Mouse (Mus musculus): ENCODE results near the gene Zfp689. TPM values are rescaled to one million over a fixed set of nuclear protein-coding genes. Genes with fewer than 3 reads are reported as not detected.

Zfp689 gene
- polyA plus RNA-seq, 1 experiment from 2014 or later, result 2.1 TPM

DNA sequence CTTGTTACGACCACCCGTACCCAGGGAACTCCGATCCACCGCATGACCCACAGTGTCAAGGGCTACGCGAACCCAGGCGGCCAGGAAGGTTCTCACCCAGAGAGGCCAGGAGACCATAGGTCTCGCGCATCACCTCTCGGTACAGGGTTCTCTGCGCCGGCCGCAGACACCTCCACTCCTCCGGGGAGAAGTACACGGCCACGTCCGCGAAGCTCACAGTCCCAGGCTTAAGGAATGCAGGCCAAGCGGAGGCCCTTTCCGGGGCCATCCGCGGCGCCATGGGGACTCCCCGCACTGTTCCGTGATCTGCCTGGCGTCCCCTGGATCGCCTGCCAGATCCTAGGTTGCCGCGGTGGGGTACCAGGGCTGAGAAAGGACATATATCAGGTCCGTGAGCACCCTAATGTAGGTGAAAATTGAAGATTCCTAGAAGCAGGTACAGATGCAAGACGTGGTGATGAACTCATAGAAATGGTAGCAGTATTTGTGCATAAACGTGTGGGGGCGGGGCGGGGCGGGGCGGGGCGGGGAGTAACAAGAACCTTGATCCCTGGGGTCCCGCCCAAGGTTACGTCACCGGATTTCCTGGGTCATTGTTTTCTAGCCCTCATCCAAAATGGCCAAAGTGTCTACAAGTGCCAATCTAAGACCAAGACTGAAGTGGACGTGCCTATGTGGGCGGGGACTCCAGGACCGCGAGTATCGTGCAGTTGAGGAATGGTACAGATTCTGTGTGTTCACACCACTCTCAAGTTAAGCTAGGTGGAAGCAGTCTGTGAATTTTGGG lies 55.6 kb downstream of the Zfp689 start, which contains the start of gene E430018J23Rik:
Gene E430018J23Rik (minus strand): TSS at position 473 of the 787 bp plus-strand sequence.
- TF ChIP-seq CTCF (IDR thresholded peaks at IDR 0.05; ENCODE audit: low read depth) (no peak), EP300 (optimal IDR thresholded peaks at IDR 0.05) (no peak)
- DNase-seq (ENCODE audit: low spot score), result peak; percentile 98
- Histone ChIP-seq H3K36me3 (ENCODE audit: control insufficient read depth, insufficient read depth, low read length) (peaks cover 2% of the 10 kb centered on the region; the same call in 1 of the 2 replicates), H3K4me1 (replicated peaks; ENCODE audit: control insufficient read depth, insufficient read depth) (0 out of 2 replicates have a peak, but pooled peaks cover 2% of the 10 kb centered on the region), H3K9ac (ENCODE audit: low read length) (peak within 1 kb of the TSS; percentile 87), H3K4me3 (ENCODE audit: low read depth, low read length) (peak within 1 kb of the TSS; percentile 76), H3K9me3 (ENCODE audit: control insufficient read depth, low read length) (no peaks in the 10 kb centered on the region), H3K27me3 (ENCODE audit: control insufficient read depth, insufficient read depth, low read length) (no peaks in the 10 kb centered on the region), H3K27ac (replicated peaks) (peak within 1 kb of the TSS; percentile 93), H3K4me2 (replicated peaks; ENCODE audit: low read depth) (peak within 1 kb of the TSS; percentile 75)
- under 1% methylated on average over 42 of the region's 45 CpGs for WGBS
- ATAC-seq (ENCODE audit: low FRiP score, low TSS enrichment), result peak; percentile 97

DNA sequence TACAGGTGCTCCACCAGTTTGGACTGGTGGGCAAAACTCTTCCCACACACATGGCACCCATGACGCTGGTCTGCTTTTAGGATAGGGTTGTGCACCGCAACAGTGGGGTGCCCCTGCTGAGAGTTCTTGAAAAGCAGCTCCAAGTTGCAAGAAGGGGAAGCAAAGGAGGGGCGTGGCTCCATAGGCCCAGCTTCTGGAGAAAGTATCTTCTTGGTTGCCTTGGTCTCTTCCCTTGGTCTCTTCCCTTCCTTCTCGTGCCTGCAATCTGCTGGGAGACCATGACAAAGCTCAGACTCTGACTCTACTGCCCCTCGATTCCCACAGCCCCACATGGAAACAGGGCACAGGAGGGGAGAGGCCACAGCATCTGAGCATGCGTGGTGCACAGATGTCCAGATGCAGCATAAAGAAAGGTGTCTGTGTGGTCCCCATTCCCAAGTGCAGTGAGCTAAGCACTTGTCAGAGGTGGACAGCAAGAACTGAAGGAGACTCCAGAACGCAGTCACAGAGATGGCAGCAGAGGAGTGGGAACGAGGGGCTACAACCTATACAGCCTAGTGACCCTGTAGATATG lies 56.6 kb downstream of the Zfp689 start:
- DNase-seq (ENCODE audit: low spot score) (no peak), ATAC-seq (ENCODE audit: low FRiP score, low TSS enrichment) (no peak)
- 79% methylated on average over 8 of the region's 8 CpGs for WGBS
- Histone ChIP-seq H3K4me3 (ENCODE audit: low read depth, low read length) (peak overlapping the region; percentile 76), H3K4me1 (replicated peaks; ENCODE audit: control insufficient read depth, insufficient read depth) (0 out of 2 replicates have a peak, but pooled peaks cover 2% of the 10 kb centered on the region), H3K4me2 (replicated peaks; ENCODE audit: low read depth) (peak overlapping the region; percentile 75), H3K27ac (replicated peaks) (no peak overlapping the region), H3K9ac (ENCODE audit: low read length) (peak overlapping the region; percentile 87), H3K9me3 (ENCODE audit: control insufficient read depth, low read length) (no peaks in the 10 kb centered on the region), H3K27me3 (ENCODE audit: control insufficient read depth, insufficient read depth, low read length) (no peaks in the 10 kb centered on the region), H3K36me3 (ENCODE audit: control insufficient read depth, insufficient read depth, low read length) (peaks cover 2% of the 10 kb centered on the region; the same call in 1 of the 2 replicates)
- no peak for TF ChIP-seq EP300 (optimal IDR thresholded peaks at IDR 0.05)
- no peak for TF ChIP-seq CTCF (IDR thresholded peaks at IDR 0.05; ENCODE audit: low read depth)

Small RNA genes lying within 50 kb of the gene (microRNA-seq; reads per million reads assigned to microRNA genes)
- not detected for gene Gm47278
- gene Mir7060, result not detected

Other genes with a start within 250 kb of the Zfp689 start
- gene Tbc1d10b, start 240.7 kb downstream of the Zfp689 start, polyA plus RNA-seq (2015; fragmentation: Nextera tagmentation; extraction: Ambion mirVana), result 11.7 and 12.1 TPM in 2 replicates
- 11.7 and 15.9 TPM in 2 replicates for gene Mylpf, start 240.3 kb downstream of the Zfp689 start, polyA plus RNA-seq (2015; fragmentation: Nextera tagmentation; extraction: Ambion mirVana)
- 11.4 and 12.2 TPM in 2 replicates for gene Zfp553, start 216.1 kb downstream of the Zfp689 start, polyA plus RNA-seq (2015; fragmentation: Nextera tagmentation; extraction: Ambion mirVana)
- 7.0 and 7.9 TPM in 2 replicates for gene Sept1, start 216.0 kb downstream of the Zfp689 start, polyA plus RNA-seq (2015; fragmentation: Nextera tagmentation; extraction: Ambion mirVana)
- 27.3 and 29.6 TPM in 2 replicates for gene Zfp771, start 204.9 kb downstream of the Zfp689 start, polyA plus RNA-seq (2015; fragmentation: Nextera tagmentation; extraction: Ambion mirVana)
- 79.8 and 84.5 TPM in 2 replicates for gene Dctpp1, start 188.4 kb downstream of the Zfp689 start, polyA plus RNA-seq (2015; fragmentation: Nextera tagmentation; extraction: Ambion mirVana)
- gene Sephs2, start 175.1 kb downstream of the Zfp689 start, polyA plus RNA-seq (2015; fragmentation: Nextera tagmentation; extraction: Ambion mirVana), result 113 and 115 TPM in 2 replicates
- 0.80 and 1.1 TPM in 2 replicates for gene Itgal, start 152.9 kb downstream of the Zfp689 start, polyA plus RNA-seq (2015; fragmentation: Nextera tagmentation; extraction: Ambion mirVana)
- 9.0 and 11.0 TPM in 2 replicates for gene Zfp768, start 103.6 kb downstream of the Zfp689 start, polyA plus RNA-seq (2015; fragmentation: Nextera tagmentation; extraction: Ambion mirVana)
- gene Zfp747, start 73.1 kb downstream of the Zfp689 start, polyA plus RNA-seq (2015; fragmentation: Nextera tagmentation; extraction: Ambion mirVana), result 4.9 and 5.4 TPM in 2 replicates
- 3.0 and 3.1 TPM in 2 replicates for gene 9130019O22Rik, start 62.0 kb downstream of the Zfp689 start, polyA plus RNA-seq (2015; fragmentation: Nextera tagmentation; extraction: Ambion mirVana)
- 3.3 and 3.9 TPM in 2 replicates for gene E430018J23Rik, start 55.5 kb downstream of the Zfp689 start, polyA plus RNA-seq (2015; fragmentation: Nextera tagmentation; extraction: Ambion mirVana)
- gene Zfp764, start 42.3 kb downstream of the Zfp689 start, polyA plus RNA-seq (2015; fragmentation: Nextera tagmentation; extraction: Ambion mirVana), result 4.0 and 4.3 TPM in 2 replicates
- gene Zfp688, start 27.1 kb downstream of the Zfp689 start, polyA plus RNA-seq (2015; fragmentation: Nextera tagmentation; extraction: Ambion mirVana), result 15.6 and 17.8 TPM in 2 replicates
- gene Prr14, start 10.5 kb upstream of the Zfp689 start, polyA plus RNA-seq (2015; fragmentation: Nextera tagmentation; extraction: Ambion mirVana), result 30.4 and 36.5 TPM in 2 replicates
- gene Fbrs, start 30.0 kb upstream of the Zfp689 start, polyA plus RNA-seq (2015; fragmentation: Nextera tagmentation; extraction: Ambion mirVana), result 8.7 and 9.3 TPM in 2 replicates
- gene Srcap, start 62.8 kb upstream of the Zfp689 start, polyA plus RNA-seq (2015; fragmentation: Nextera tagmentation; extraction: Ambion mirVana), result 13.0 TPM in 2 replicates
- gene Gm42715, start 70.4 kb upstream of the Zfp689 start, polyA plus RNA-seq (2015; fragmentation: Nextera tagmentation; extraction: Ambion mirVana), result 6.1 and 6.4 TPM in 2 replicates
- gene Tmem265, start 112.2 kb upstream of the Zfp689 start, polyA plus RNA-seq (2015; fragmentation: Nextera tagmentation; extraction: Ambion mirVana), result 22.7 and 24.3 TPM in 2 replicates
- 22.6 and 24.3 TPM in 2 replicates for gene Phkg2, start 124.2 kb upstream of the Zfp689 start, polyA plus RNA-seq (2015; fragmentation: Nextera tagmentation; extraction: Ambion mirVana)
- 3.5 and 3.6 TPM in 2 replicates for gene Ccdc189, start 139.4 kb upstream of the Zfp689 start, polyA plus RNA-seq (2015; fragmentation: Nextera tagmentation; extraction: Ambion mirVana)
- 17.1 and 18.7 TPM in 2 replicates for gene Rnf40, start 139.6 kb upstream of the Zfp689 start, polyA plus RNA-seq (2015; fragmentation: Nextera tagmentation; extraction: Ambion mirVana)
- 3.6 and 3.7 TPM in 2 replicates for gene Zfp629, start 166.6 kb upstream of the Zfp689 start, polyA plus RNA-seq (2015; fragmentation: Nextera tagmentation; extraction: Ambion mirVana)

Measured in stomach, postnatal 0 days (tissue).